Mouse (Mus musculus): ENCODE measurements around the gene Zfp593.
"Not testable (repeated sequence)": the region's sequence is repeated elsewhere in the genome, so short reads cannot be mapped to it uniquely, and the experiment has no call there.

The Zfp593 gene

GRCm38 (mm10) chr4:134245148-134245843 is at the start of gene Zfp593:
Gene Zfp593, minus strand, starts transcription at chr4:134245592.
- DNase-seq: peak; percentile 93

- DNase-seq: no peak
Observed at GRCm38 (mm10) chr4:134293692-134294163, 48.3 kb upstream of the Zfp593 start.

- DNase-seq: no peak
Observed at GRCm38 (mm10) chr4:134293061-134293691, 47.8 kb upstream of the Zfp593 start.

- DNase-seq: peak; percentile 63
Observed at GRCm38 (mm10) chr4:134292067-134292466, 46.7 kb upstream of the Zfp593 start.

GRCm38 (mm10) chr4:134288397-134289256 is 43.2 kb upstream of the Zfp593 start:
- DNase-seq: no peak

GRCm38 (mm10) chr4:134287575-134288025 is 42.2 kb upstream of the Zfp593 start, which contains the start of gene Pdik1l:
Gene Pdik1l, minus strand, starts transcription at chr4:134287895.
- DNase-seq: peak; percentile 70

GRCm38 (mm10) chr4:134287168-134287564 is 41.8 kb upstream of the Zfp593 start:
- peak; percentile 96 for DNase-seq

- no peak for DNase-seq
Observed at GRCm38 (mm10) chr4:134286226-134287167, 41.1 kb upstream of the Zfp593 start.

GRCm38 (mm10) chr4:134284942-134285341 is 39.5 kb upstream of the Zfp593 start:
- DNase-seq: no peak

- no peak for DNase-seq
Observed at GRCm38 (mm10) chr4:134273417-134274345, 28.3 kb upstream of the Zfp593 start.

GRCm38 (mm10) chr4:134272731-134273416 is 27.5 kb upstream of the Zfp593 start:
- DNase-seq: no peak

GRCm38 (mm10) chr4:134271979-134272378 is 26.6 kb upstream of the Zfp593 start:
- DNase-seq: no peak

GRCm38 (mm10) chr4:134269622-134270021 is 24.2 kb upstream of the Zfp593 start:
- DNase-seq: not testable (repeated sequence)

- no peak for DNase-seq
Observed at GRCm38 (mm10) chr4:134268102-134268655, 22.8 kb upstream of the Zfp593 start.

- no peak for DNase-seq
Observed at GRCm38 (mm10) chr4:134265860-134266585, 20.6 kb upstream of the Zfp593 start.

GRCm38 (mm10) chr4:134263191-134263590 is 17.8 kb upstream of the Zfp593 start:
- DNase-seq: peak; percentile 12

GRCm38 (mm10) chr4:134258354-134258753 is 13.0 kb upstream of the Zfp593 start:
- DNase-seq: no peak

GRCm38 (mm10) chr4:134257198-134258009 is 12.0 kb upstream of the Zfp593 start:
- DNase-seq: no peak

Data from cerebellum, adult 11 months (tissue).